In the genomic region with DNA sequence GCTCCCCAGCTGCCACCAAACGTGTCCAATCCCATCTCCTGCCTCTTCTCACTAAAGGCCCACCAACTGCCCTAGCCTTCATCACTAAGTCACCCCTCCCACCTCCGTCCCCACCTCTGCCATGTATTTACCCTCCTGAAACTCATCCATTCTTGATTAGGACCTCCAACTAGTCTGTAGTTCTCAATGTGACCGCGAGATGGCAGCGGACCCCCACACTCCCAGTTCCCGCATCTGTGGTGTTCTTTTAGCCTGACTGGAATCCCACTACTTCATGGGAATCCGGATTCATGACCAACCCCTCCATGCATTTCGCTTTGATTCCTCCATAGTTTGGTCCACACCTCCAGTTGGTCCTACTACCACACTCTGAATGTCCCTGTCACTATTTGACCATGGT, we compare ENCODE assay signal across 8 mouse cellular contexts. TPM values are rescaled to one million over a fixed set of nuclear protein-coding genes. Genes with fewer than 3 reads are reported as not detected.
DNase-seq lines count a peak whose midpoint lies in the region; ATAC-seq and TF ChIP-seq lines count a peak whose summit lies in the region.

No protein-coding gene starts in this region.

- no peak for ATAC-seq in cerebellum, adult (ENCODE audit: insufficient number of reproducible peaks, low FRiP score, low TSS enrichment)
- ATAC-seq in megakaryocyte-erythroid progenitor cell, adult 5-6 weeks (replicated peaks; ENCODE audit: low FRiP score, low TSS enrichment, poor library complexity, severe bottlenecking), result peak; percentile 76; the same call in 1 of the 2 replicates

- DNase-seq in cerebellum, adult 11 months, result peak; percentile 76
- peak; percentile 78 for DNase-seq in ES-E14 (ENCODE audit: low read depth, low spot score)
- peak; percentile 85 for DNase-seq in cerebellum, adult 8-10 months
- DNase-seq in gastrocnemius, postnatal 25 days, result peak; percentile 20
- peak; percentile 34 for DNase-seq in layer of hippocampus, adult 9-11 months
- peak; percentile 47 to 74 for DNase-seq in spleen, postnatal 10 days (ENCODE audit: low spot score in 2 of 2)

- peaks cover 4 to 6% of the 10 kb centered on the region in 2 experiments; a peak in 2 of 4 replicates for H3K4me1 ChIP-seq in ES-E14 (ENCODE audit: control insufficient read depth in 2 of 2, insufficient read depth in 2 of 2, low read length in 2 of 2, poor library complexity in 1 of 2)

- no peak overlapping the region for H3K9ac ChIP-seq in ES-E14 (ENCODE audit: insufficient read depth, low read depth, low read length, poor library complexity, severe bottlenecking)

- peak overlapping the region; percentile 40 to 49; a peak in 3 of 4 replicates for H3K4me3 ChIP-seq in ES-E14 (ENCODE audit: insufficient read depth in 1 of 2, low read depth in 1 of 2, low read length in 2 of 2, poor library complexity in 1 of 2, severe bottlenecking in 1 of 2)

- H3K9me3 ChIP-seq in ES-E14 (ENCODE audit: control insufficient read depth, insufficient read depth, low read depth, low read length), result no peaks in the 10 kb centered on the region

- no peak overlapping the region for H3K27ac ChIP-seq in ES-E14 (ENCODE audit: insufficient read depth, low read depth, low read length, poor library complexity, severe bottlenecking)

- no peaks in the 10 kb centered on the region for H3K36me3 ChIP-seq in ES-E14 (ENCODE audit: control insufficient read depth, insufficient read depth, low read length, poor library complexity, severe bottlenecking)

- in situ Hi-C loops in ES-E14 (cut with MboI; ENCODE audit: low sequenced_read_pairs in 2 of 2, unreplicated experiment in 2 of 2), result no loop called here

TF ChIP-seq in ES-E14, 5 proteins besides CTCF, POLR2A, EP300 and RAD21:
- TF ChIP-seq ZNF384 (IDR thresholded peaks at IDR 0.05; ENCODE audit: low read depth, low read length) (no peak), ZC3H11A (IDR thresholded peaks at IDR 0.05; ENCODE audit: borderline replicate concordance, low read depth, low read length) (no peak), HCFC1 (IDR thresholded peaks at IDR 0.05; ENCODE audit: borderline replicate concordance, insufficient read depth, low read length) (no peak), MAFK (IDR thresholded peaks at IDR 0.05; ENCODE audit: insufficient read depth, low read depth, low read length) (no peak), CHD2 (IDR thresholded peaks at IDR 0.05; ENCODE audit: low read depth, low read length) (no peak)

RNA-seq across cellular contexts. Expression of a gene that starts 9.4 kb away (rescaled TPM):
- total RNA-seq in ES-E14 (2012; rRNA removed), result 3.7 and 5.0 TPM in 2 replicates
- total RNA-seq in gastrocnemius, postnatal 25 days (2021), result under 1 TPM; 0.67 to 1.00 TPM
- total RNA-seq in megakaryocyte-erythroid progenitor cell, adult 5-6 weeks (2014; fragmentation: Nextera tagmentation), result not detected in 2 replicates
- total RNA-seq in megakaryocyte-erythroid progenitor cell, adult 5-6 weeks (2017), result 0.88 TPM in 1 of 2 replicates, not detected in the other

RNA-seq across cellular contexts. Expression of a gene that starts 10.7 kb away (rescaled TPM):
- total RNA-seq in ES-E14 (2012; rRNA removed), result 0.26 TPM in 1 of 2 replicates, not detected in the other
- 10 to 100 TPM; 11.0 to 12.5 TPM for total RNA-seq in gastrocnemius, postnatal 25 days (2021)
- not detected in 2 replicates for total RNA-seq in megakaryocyte-erythroid progenitor cell, adult 5-6 weeks (2014; fragmentation: Nextera tagmentation)
- total RNA-seq in megakaryocyte-erythroid progenitor cell, adult 5-6 weeks (2017), result not detected in 2 replicates

RNA-seq across cellular contexts. Expression of a gene that starts 15.1 kb away (rescaled TPM):
- 0.31 and 0.32 TPM in 2 replicates for total RNA-seq in ES-E14 (2012; rRNA removed)
- total RNA-seq in gastrocnemius, postnatal 25 days (2021), result not detected
- not detected in 2 replicates for total RNA-seq in megakaryocyte-erythroid progenitor cell, adult 5-6 weeks (2014; fragmentation: Nextera tagmentation)
- not detected in 2 replicates for total RNA-seq in megakaryocyte-erythroid progenitor cell, adult 5-6 weeks (2017)

RNA-seq across cellular contexts. Expression of a gene that starts 22.7 kb away (rescaled TPM):
- total RNA-seq in ES-E14 (2012; rRNA removed), result 21.4 and 29.0 TPM in 2 replicates
- 1 to 10 TPM; 1.4 to 1.5 TPM for total RNA-seq in gastrocnemius, postnatal 25 days (2021)
- 2.6 and 3.6 TPM in 2 replicates for total RNA-seq in megakaryocyte-erythroid progenitor cell, adult 5-6 weeks (2014; fragmentation: Nextera tagmentation)
- total RNA-seq in megakaryocyte-erythroid progenitor cell, adult 5-6 weeks (2017), result 0.56 and 0.76 TPM in 2 replicates

RNA-seq across cellular contexts. Expression of a gene that starts 23.8 kb away (rescaled TPM):
- total RNA-seq in ES-E14 (2012; rRNA removed), result 73.1 and 73.8 TPM in 2 replicates
- 10 to 100 TPM; 12.3 to 13.6 TPM for total RNA-seq in gastrocnemius, postnatal 25 days (2021)
- total RNA-seq in megakaryocyte-erythroid progenitor cell, adult 5-6 weeks (2014; fragmentation: Nextera tagmentation), result 26.3 and 34.8 TPM in 2 replicates
- total RNA-seq in megakaryocyte-erythroid progenitor cell, adult 5-6 weeks (2017), result 33.1 and 39.0 TPM in 2 replicates

Comparison
In these comparisons a context has a peak if more than half of its experiments do, and no peak if none do; other contexts are left out.
1. DNase-seq: peak in every context shown above with its lines; median percentile 85 in cerebellum, adult 8-10 months; 78 in ES-E14; 76 in cerebellum, adult 11 months; 60 in spleen, postnatal 10 days; 34 in layer of hippocampus, adult 9-11 months; 20 in gastrocnemius, postnatal 25 days.